Mouse (Mus musculus): ENCODE measurements around the gene Supt4a.
A peak's percentile ranks its signal among the peaks of the same experiment; 100 is the strongest.

Supt4a gene

GRCm38 (mm10) chr11:87750521-87750920 lies 13.2 kb downstream of the Supt4a start:
- no peak overlapping the region for H3K4me3 ChIP-seq (replicated peaks; ENCODE audit: low read length)
- H3K36me3 ChIP-seq (ENCODE audit: insufficient read depth, low read length): peaks cover 3% of the 10 kb centered on the region; the same call in 1 of the 2 replicates
- TF ChIP-seq NANOG (IDR thresholded peaks at IDR 0.05; ENCODE audit: borderline replicate concordance, low read length): no peak
- no peak for TF ChIP-seq POU5F1 (IDR thresholded peaks at IDR 0.05; ENCODE audit: borderline replicate concordance, low read length)
- no peak for TF ChIP-seq CTCF (conservative IDR thresholded peaks at IDR 0.05; ENCODE audit: low read length)
- H3K4me1 ChIP-seq (replicated peaks; ENCODE audit: low read depth, low read length): peaks cover 70% of the 10 kb centered on the region
- no peaks in the 10 kb centered on the region for H3K27me3 ChIP-seq (ENCODE audit: insufficient read depth, low read length)
- peaks cover 4% of the 10 kb centered on the region for H3K9me3 ChIP-seq (ENCODE audit: low read length)

GRCm38 (mm10) chr11:87751031-87751430 lies 13.7 kb downstream of the Supt4a start:
- H3K9me3 ChIP-seq (ENCODE audit: low read length): peaks cover 4% of the 10 kb centered on the region
- TF ChIP-seq NANOG (IDR thresholded peaks at IDR 0.05; ENCODE audit: borderline replicate concordance, low read length) (no peak), POU5F1 (IDR thresholded peaks at IDR 0.05; ENCODE audit: borderline replicate concordance, low read length) (no peak), CTCF (conservative IDR thresholded peaks at IDR 0.05; ENCODE audit: low read length) (no peak)
- H3K4me3 ChIP-seq (replicated peaks; ENCODE audit: low read length): 0 out of 2 replicates have a peak overlapping the region, but pooled peaks have one; percentile 20
- H3K36me3 ChIP-seq (ENCODE audit: insufficient read depth, low read length): no peaks in the 10 kb centered on the region
- no peaks in the 10 kb centered on the region for H3K27me3 ChIP-seq (ENCODE audit: insufficient read depth, low read length)
- H3K4me1 ChIP-seq (replicated peaks; ENCODE audit: low read depth, low read length): peaks cover 70% of the 10 kb centered on the region

- peaks cover 4% of the 10 kb centered on the region for H3K9me3 ChIP-seq (ENCODE audit: low read length)
- no peaks in the 10 kb centered on the region for H3K36me3 ChIP-seq (ENCODE audit: insufficient read depth, low read length)
- TF ChIP-seq NANOG (IDR thresholded peaks at IDR 0.05; ENCODE audit: borderline replicate concordance, low read length): no peak
- no peak for TF ChIP-seq POU5F1 (IDR thresholded peaks at IDR 0.05; ENCODE audit: borderline replicate concordance, low read length)
- TF ChIP-seq CTCF (conservative IDR thresholded peaks at IDR 0.05; ENCODE audit: low read length): no peak
- peaks cover 75% of the 10 kb centered on the region for H3K4me1 ChIP-seq (replicated peaks; ENCODE audit: low read depth, low read length)
- 0 out of 2 replicates have a peak overlapping the region, but pooled peaks have one; percentile 20 for H3K4me3 ChIP-seq (replicated peaks; ENCODE audit: low read length)
- H3K27me3 ChIP-seq (ENCODE audit: insufficient read depth, low read length): no peaks in the 10 kb centered on the region
Measured at GRCm38 (mm10) chr11:87751491-87751966, 14.2 kb downstream of the Supt4a start.

GRCm38 (mm10) chr11:87752307-87752706 lies 15.0 kb downstream of the Supt4a start:
- TF ChIP-seq NANOG (IDR thresholded peaks at IDR 0.05; ENCODE audit: borderline replicate concordance, low read length): no peak
- no peak for TF ChIP-seq CTCF (conservative IDR thresholded peaks at IDR 0.05; ENCODE audit: low read length)
- no peak for TF ChIP-seq POU5F1 (IDR thresholded peaks at IDR 0.05; ENCODE audit: borderline replicate concordance, low read length)

GRCm38 (mm10) chr11:87753255-87753654 lies 15.9 kb downstream of the Supt4a start:
- TF ChIP-seq CTCF (conservative IDR thresholded peaks at IDR 0.05; ENCODE audit: low read length): no peak
- TF ChIP-seq NANOG (IDR thresholded peaks at IDR 0.05; ENCODE audit: borderline replicate concordance, low read length): no peak
- no peak for TF ChIP-seq POU5F1 (IDR thresholded peaks at IDR 0.05; ENCODE audit: borderline replicate concordance, low read length)
- Histone ChIP-seq H3K4me1 (replicated peaks; ENCODE audit: low read depth, low read length) (peaks cover 77% of the 10 kb centered on the region), H3K4me3 (replicated peaks; ENCODE audit: low read length) (no peak overlapping the region), H3K36me3 (ENCODE audit: insufficient read depth, low read length) (no peaks in the 10 kb centered on the region), H3K27me3 (ENCODE audit: insufficient read depth, low read length) (no peaks in the 10 kb centered on the region), H3K9me3 (ENCODE audit: low read length) (peaks cover 4% of the 10 kb centered on the region)

More at GRCm38 (mm10) chr11:87752307-87752706, 15.0 kb downstream of the Supt4a start:
- H3K9me3 ChIP-seq (ENCODE audit: low read length): peaks cover 4% of the 10 kb centered on the region
- no peak overlapping the region for H3K4me3 ChIP-seq (replicated peaks; ENCODE audit: low read length)
- H3K4me1 ChIP-seq (replicated peaks; ENCODE audit: low read depth, low read length): peaks cover 83% of the 10 kb centered on the region
- H3K27me3 ChIP-seq (ENCODE audit: insufficient read depth, low read length): no peaks in the 10 kb centered on the region
- H3K36me3 ChIP-seq (ENCODE audit: insufficient read depth, low read length): no peaks in the 10 kb centered on the region

- peaks cover 70% of the 10 kb centered on the region for H3K4me1 ChIP-seq (replicated peaks; ENCODE audit: low read depth, low read length)
- H3K9me3 ChIP-seq (ENCODE audit: low read length): peaks cover 4% of the 10 kb centered on the region
- no peak for TF ChIP-seq NANOG (IDR thresholded peaks at IDR 0.05; ENCODE audit: borderline replicate concordance, low read length)
- TF ChIP-seq POU5F1 (IDR thresholded peaks at IDR 0.05; ENCODE audit: borderline replicate concordance, low read length): no peak
- no peak for TF ChIP-seq CTCF (conservative IDR thresholded peaks at IDR 0.05; ENCODE audit: low read length)
- no peaks in the 10 kb centered on the region for H3K27me3 ChIP-seq (ENCODE audit: insufficient read depth, low read length)
- H3K4me3 ChIP-seq (replicated peaks; ENCODE audit: low read length): no peak overlapping the region
- H3K36me3 ChIP-seq (ENCODE audit: insufficient read depth, low read length): no peaks in the 10 kb centered on the region
Measured at GRCm38 (mm10) chr11:87753891-87754501, 16.6 kb downstream of the Supt4a start.

GRCm38 (mm10) chr11:87754603-87755002 lies 17.3 kb downstream of the Supt4a start:
- Histone ChIP-seq H3K9me3 (ENCODE audit: low read length) (peaks cover 4% of the 10 kb centered on the region), H3K27me3 (ENCODE audit: insufficient read depth, low read length) (no peaks in the 10 kb centered on the region), H3K4me3 (replicated peaks; ENCODE audit: low read length) (no peak overlapping the region), H3K36me3 (ENCODE audit: insufficient read depth, low read length) (no peaks in the 10 kb centered on the region), H3K4me1 (replicated peaks; ENCODE audit: low read depth, low read length) (peaks cover 64% of the 10 kb centered on the region)
- TF ChIP-seq POU5F1 (IDR thresholded peaks at IDR 0.05; ENCODE audit: borderline replicate concordance, low read length) (no peak), NANOG (IDR thresholded peaks at IDR 0.05; ENCODE audit: borderline replicate concordance, low read length) (no peak), CTCF (conservative IDR thresholded peaks at IDR 0.05; ENCODE audit: low read length) (no peak)

GRCm38 (mm10) chr11:87755360-87756017 lies 18.1 kb downstream of the Supt4a start:
- Histone ChIP-seq H3K4me1 (replicated peaks; ENCODE audit: low read depth, low read length) (peaks cover 63% of the 10 kb centered on the region), H3K27me3 (ENCODE audit: insufficient read depth, low read length) (peaks cover 7% of the 10 kb centered on the region), H3K9me3 (ENCODE audit: low read length) (peaks cover 4% of the 10 kb centered on the region), H3K4me3 (replicated peaks; ENCODE audit: low read length) (peak overlapping the region; percentile 76), H3K36me3 (ENCODE audit: insufficient read depth, low read length) (no peaks in the 10 kb centered on the region)
- TF ChIP-seq NANOG (IDR thresholded peaks at IDR 0.05; ENCODE audit: borderline replicate concordance, low read length): no peak
- no peak for TF ChIP-seq CTCF (conservative IDR thresholded peaks at IDR 0.05; ENCODE audit: low read length)
- no peak for TF ChIP-seq POU5F1 (IDR thresholded peaks at IDR 0.05; ENCODE audit: borderline replicate concordance, low read length)

Data from E14TG2a.4 (cell line).